Mouse (Mus musculus) liver, postnatal 0 days (tissue): ENCODE results near the gene Zfp865. TPM values are rescaled to one million over a fixed set of nuclear protein-coding genes. Genes with fewer than 3 reads are reported as not detected.
"Not testable (repeated sequence)": the region's sequence is repeated elsewhere in the genome, so short reads cannot be mapped to it uniquely, and the experiment has no call there.

Experiments used
- ATAC-seq: fragments of 200-750 bp; cut with Nextera tagmentation; 2 replicates; pipeline ENCODE4 v1.8.0; 2017; ENCODE audit warnings: mild to moderate bottlenecking, moderate library complexity
- DNase-seq: peaks from one replicate; pipeline ENCODE4 v3.0.0-alpha.2; 2016
- H3K27ac ChIP-seq: fragments of 300-500 bp; sonication (generic); 2 replicates; pipeline ENCODE4 v1.5.1; 2014; ENCODE audit warnings: antibody characterized with exemption, moderate library complexity, mild to moderate bottlenecking, low read depth
- H3K27me3 ChIP-seq: fragments of 300-500 bp; sonication (generic); 2 replicates; pipeline ENCODE4 v1.6.1; 2014; ENCODE audit warnings: low read length, control low read depth, mixed read lengths; ENCODE audit not compliant: insufficient read depth
- H3K36me3 ChIP-seq: fragments of 300-500 bp; sonication (generic); replicated peaks from 2 replicates; pipeline ENCODE4 v1.6.1; 2014; ENCODE audit warnings: mild to moderate bottlenecking, control low read depth, low read length, moderate library complexity, mixed read lengths; ENCODE audit not compliant: insufficient read depth
- H3K4me1 ChIP-seq: fragments of 300-500 bp; sonication (generic); 2 replicates; pipeline ENCODE4 v1.6.1; 2014; ENCODE audit warnings: antibody characterized with exemption, mild to moderate bottlenecking, control low read depth; ENCODE audit not compliant: insufficient read depth
- H3K4me2 ChIP-seq: fragments of 300-500 bp; sonication (generic); 2 replicates; pipeline ENCODE4 v1.6.1; 2014; ENCODE audit warnings: low read depth, mild to moderate bottlenecking, low read length, moderate library complexity, mixed read lengths
- H3K4me3 ChIP-seq: fragments of 300-500 bp; sonication (generic); 2 replicates; pipeline ENCODE4 v1.5.1; 2014; ENCODE audit warnings: low read depth, low read length
- H3K9ac ChIP-seq: fragments of 300-500 bp; sonication (generic); replicated peaks from 2 replicates; pipeline ENCODE4 v1.6.1; 2014; ENCODE audit warnings: mild to moderate bottlenecking, moderate library complexity
- H3K9me3 ChIP-seq: fragments of 300-500 bp; sonication (generic); 2 replicates; pipeline ENCODE4 v1.6.1; 2016; ENCODE audit warnings: mild to moderate bottlenecking, control low read depth, low read length, mixed read lengths
- CTCF ChIP-seq: sonication (generic); IDR thresholded peaks from 2 replicates; pipeline ENCODE4 v1.5.1; 2016; ENCODE audit warnings: antibody characterized with exemption, low read depth
- EP300 ChIP-seq: IDR thresholded peaks from 2 replicates; pipeline ENCODE4 v1.6.1; 2016; ENCODE audit warnings: antibody characterized with exemption, low read depth, mild to moderate bottlenecking
- WGBS: fragments of 180-500 bp; shearing (Covaris S2); extraction: QIAGEN DNeasy Blood & Tissue Kit; methylation state at CpG from one replicate; pipeline ENCODE4 v1.1.7; 2014; ENCODE audit not compliant: insufficient replicate concordance; 5-methylcytosine and 5-hydroxymethylcytosine counted together
- polyA plus RNA-seq: library from polyadenylated mRNA; unstranded; fragments of >200 nt; fragmentation: Nextera tagmentation; extraction: Ambion mirVana; gene quantifications from 2 replicates; pipeline ENCODE4 v1.2.1, GENCODE M21; 2015

The Zfp865 gene
- polyA plus RNA-seq, 1 experiment from 2014 or later = 1.3 TPM

DNA sequence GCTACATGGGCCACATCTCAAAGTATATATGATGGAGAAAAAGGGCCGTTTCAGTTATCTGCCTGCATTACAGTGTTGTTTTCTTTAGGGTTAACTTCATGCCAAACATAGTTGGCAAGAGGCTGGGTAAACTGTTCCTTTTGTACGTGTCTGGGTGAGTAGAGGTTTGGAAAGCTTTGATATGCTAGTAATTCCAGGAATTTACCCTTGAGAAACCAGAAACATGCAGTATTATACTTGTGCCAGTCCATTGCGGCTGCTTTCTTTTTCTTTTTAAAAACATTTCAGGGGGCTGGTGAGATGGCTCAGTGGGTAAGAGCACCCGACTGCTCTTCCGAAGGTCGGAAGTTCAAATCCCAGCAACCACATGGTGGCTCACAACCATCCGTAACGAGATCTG lies 23.2 kb upstream of the Zfp865 start:
- Histone ChIP-seq H3K27me3 (no peaks in the 10 kb centered on the region), H3K4me3 (no peak overlapping the region), H3K36me3 (no peaks in the 10 kb centered on the region), H3K9me3 (no peaks in the 10 kb centered on the region), H3K4me2 (peak overlapping the region; percentile 78; the same call in 1 of the 2 replicates), H3K27ac (no peak overlapping the region), H3K4me1 (peaks cover 14% of the 10 kb centered on the region; the same call in 1 of the 2 replicates), H3K9ac (no peak overlapping the region; the same call in 1 of the 2 replicates)
- TF ChIP-seq EP300 (no peak), CTCF (no peak)
- no peak for ATAC-seq
- WGBS = 67% methylated on average over 6 of the region's 8 CpGs
- no peak for DNase-seq

DNA sequence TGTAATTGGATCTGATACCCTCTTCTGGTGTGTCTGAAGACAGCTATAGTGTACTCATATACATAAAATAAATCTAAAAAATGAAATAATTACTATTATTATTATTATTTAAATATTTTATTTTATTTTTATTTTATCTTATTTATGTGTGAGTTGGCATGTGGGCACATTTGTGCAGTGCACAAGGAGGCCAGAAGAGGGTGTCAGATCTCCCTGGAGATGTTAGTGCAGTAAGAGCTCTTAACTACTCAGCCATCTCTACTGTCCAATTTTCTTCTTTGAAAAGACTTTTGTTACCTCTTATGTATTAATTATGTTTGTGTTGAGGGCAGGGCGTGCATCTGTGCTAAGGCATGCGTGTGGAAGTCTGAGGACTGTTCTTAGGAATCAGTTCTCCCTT lies 20.3 kb upstream of the Zfp865 start:
- H3K9ac ChIP-seq = no peak overlapping the region
- H3K27me3 ChIP-seq = no peaks in the 10 kb centered on the region
- no peak overlapping the region for H3K4me2 ChIP-seq
- no peak overlapping the region for H3K4me3 ChIP-seq
- no peaks in the 10 kb centered on the region for H3K36me3 ChIP-seq
- WGBS = 62% methylated on average over 2 of the region's 2 CpGs
- H3K27ac ChIP-seq = no peak overlapping the region
- TF ChIP-seq EP300 (no peak), CTCF (peak; percentile 49)
- peaks cover 14% of the 10 kb centered on the region; the same call in 1 of the 2 replicates for H3K4me1 ChIP-seq
- H3K9me3 ChIP-seq = no peaks in the 10 kb centered on the region
- ATAC-seq = no peak
- peak; percentile 28 for DNase-seq

DNA sequence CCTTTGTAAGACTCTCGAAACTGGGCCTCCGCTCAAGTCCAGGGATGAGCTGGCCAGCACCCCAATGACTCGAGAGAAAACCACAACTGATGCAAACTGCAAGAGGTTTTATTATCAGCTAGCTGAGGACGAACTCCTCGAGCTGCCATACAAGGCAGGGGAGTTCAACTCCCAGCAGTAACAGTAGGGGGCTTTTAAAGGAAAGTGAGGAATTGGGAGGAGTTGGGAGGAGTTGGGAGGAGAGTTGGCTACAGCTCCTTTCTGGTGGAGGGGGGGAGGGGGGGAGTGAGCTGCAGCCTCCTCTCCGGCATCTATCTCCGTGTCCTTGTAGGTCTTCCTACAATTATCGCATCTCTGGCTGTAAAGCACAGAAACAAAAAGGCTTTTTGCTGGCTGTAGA lies 17.3 kb upstream of the Zfp865 start:
- not testable (repeated sequence) for H3K4me3 ChIP-seq, H3K9me3 ChIP-seq, DNase-seq, H3K27me3 ChIP-seq, H3K27ac ChIP-seq, H3K4me1 ChIP-seq, H3K4me2 ChIP-seq, H3K9ac ChIP-seq, ATAC-seq
- H3K36me3 ChIP-seq = peaks cover 10% of the 10 kb centered on the region
- WGBS = 74% methylated on average over 8 of the region's 8 CpGs

DNA sequence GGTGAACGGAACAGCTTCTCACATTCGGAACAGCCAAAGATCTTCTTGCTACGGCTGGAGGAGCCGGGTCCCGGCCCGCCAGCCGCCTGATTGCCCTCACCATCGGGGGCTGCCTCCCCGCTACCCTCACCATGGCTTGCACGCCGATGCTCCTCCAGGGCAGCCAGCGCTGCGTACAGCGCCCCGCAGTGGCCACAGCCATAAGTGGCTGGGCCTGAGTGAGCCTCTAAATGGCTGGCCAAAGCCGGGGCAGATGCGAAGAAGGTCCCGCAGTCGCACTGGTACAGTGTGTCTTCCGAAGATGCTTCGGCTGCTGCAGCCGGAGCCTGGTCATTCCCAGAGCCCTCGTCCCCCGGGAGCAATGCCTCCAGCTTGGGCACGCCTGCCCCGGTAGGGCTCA lies 11.9 kb upstream of the Zfp865 start:
- WGBS = 93% methylated on average over 26 of the region's 26 CpGs
- TF ChIP-seq EP300 (no peak), CTCF (0 out of 2 replicates have a peak, but pooled peaks have one; percentile 9)
- H3K4me1 ChIP-seq = peaks cover 5% of the 10 kb centered on the region
- H3K27me3 ChIP-seq = no peaks in the 10 kb centered on the region
- no peak overlapping the region for H3K27ac ChIP-seq
- no peak overlapping the region for H3K9ac ChIP-seq
- ATAC-seq (no peak), DNase-seq (no peak)
- H3K4me2 ChIP-seq = no peak overlapping the region
- H3K36me3 ChIP-seq = peaks cover 58% of the 10 kb centered on the region
- no peaks in the 10 kb centered on the region for H3K9me3 ChIP-seq
- no peak overlapping the region for H3K4me3 ChIP-seq

DNA sequence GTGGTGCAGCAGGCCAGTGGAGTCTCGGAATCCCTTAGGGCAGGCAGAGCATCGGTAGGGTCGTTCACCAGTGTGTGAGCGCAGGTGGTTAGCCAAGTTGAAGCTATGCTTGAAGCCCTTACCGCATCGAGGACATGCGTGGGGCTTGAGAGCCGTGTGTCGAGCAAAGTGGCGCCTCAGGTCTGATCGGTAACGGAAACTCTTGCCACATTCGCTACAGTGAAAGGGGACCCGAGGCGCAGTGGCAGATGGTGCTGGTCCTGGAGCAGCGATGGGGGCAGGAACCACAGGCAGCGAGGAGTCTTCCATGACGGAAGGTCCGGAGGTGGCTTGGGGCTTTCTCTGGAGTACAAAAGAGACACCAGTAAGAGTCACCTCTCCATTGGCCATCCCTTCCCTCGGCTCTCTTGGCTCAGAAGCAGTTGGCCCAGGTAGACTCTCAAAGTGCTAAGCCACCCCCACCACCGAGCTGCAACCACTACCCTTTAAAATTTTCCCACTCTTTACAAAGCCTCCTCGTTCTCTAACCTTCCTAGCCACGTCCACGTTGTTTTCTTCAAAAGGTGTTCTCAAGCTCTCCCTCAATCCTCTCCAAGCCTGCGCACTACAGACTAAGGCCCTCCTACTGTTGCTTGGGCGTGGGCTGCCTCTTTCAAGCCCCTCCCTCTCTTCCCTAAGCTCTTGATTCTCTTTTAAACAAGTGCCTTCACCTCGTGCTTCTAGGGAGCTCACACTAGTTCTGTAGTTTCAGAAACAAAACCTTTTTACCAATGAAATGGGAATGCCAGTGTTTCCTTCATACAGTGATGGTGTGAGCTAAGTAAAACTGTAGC lies 7.3 kb upstream of the Zfp865 start:
- Histone ChIP-seq H3K4me2 (peak overlapping the region; percentile 94), H3K9me3 (no peaks in the 10 kb centered on the region), H3K4me3 (0 out of 2 replicates have a peak overlapping the region, but pooled peaks have one; percentile 76), H3K27ac (peak overlapping the region; percentile 57; the same call in 1 of the 2 replicates), H3K27me3 (no peaks in the 10 kb centered on the region), H3K4me1 (peaks cover 14% of the 10 kb centered on the region), H3K36me3 (peaks cover 51% of the 10 kb centered on the region), H3K9ac (no peak overlapping the region)
- DNase-seq (no peak), ATAC-seq (no peak)
- 83% methylated on average over 27 of the region's 27 CpGs for WGBS
- TF ChIP-seq EP300 (no peak), CTCF (no peak)

DNA sequence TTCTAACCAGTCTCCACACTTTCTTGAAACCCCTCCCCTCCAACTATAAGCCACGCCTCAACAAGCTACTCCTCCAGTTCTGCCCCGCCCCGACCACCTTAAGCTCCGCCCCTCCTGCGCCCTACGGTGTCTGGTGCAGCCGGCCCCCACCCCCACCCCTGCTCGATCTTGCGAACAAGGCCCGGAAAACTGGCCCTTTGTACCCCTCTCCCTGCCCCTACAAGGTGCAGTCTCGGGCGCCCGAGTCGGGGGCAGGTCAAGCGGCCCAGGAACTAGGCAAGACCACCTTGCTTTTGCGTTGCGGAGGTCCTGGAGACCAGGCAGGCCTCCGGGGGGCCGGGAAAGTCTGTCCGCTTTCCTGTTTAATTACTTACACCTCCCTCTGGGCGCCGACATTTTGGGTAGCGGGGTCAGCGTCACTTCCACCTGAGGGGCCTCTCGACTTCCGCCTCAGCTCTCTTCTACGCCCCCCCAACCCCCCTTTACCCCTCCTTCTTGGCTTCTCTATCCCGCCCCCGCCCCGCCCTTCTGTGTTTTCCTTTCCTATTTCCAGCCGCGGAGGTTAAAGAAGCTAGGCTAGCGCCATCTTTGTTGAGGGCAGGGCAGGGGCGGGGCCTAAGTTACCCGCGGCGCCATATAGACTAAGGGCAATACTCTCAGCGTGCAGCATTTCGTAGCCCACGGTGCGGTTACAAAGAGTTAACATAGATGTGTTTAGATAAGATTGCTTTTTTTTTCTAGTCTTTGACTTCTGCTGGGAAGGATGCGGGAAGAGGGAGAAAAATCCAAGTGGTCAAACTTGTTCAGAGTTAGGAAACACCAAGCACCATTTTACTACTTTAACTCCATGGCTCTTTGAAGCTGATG lies 5.7 kb upstream of the Zfp865 start, which contains the start of the genes Zfp524 and Fiz1:
Zfp524 (plus strand) TSS at position 165 of the 867 bp plus-strand sequence.
Fiz1 (minus strand) TSS at position 447 of the 867 bp plus-strand sequence.
- DNase-seq = peak; percentile 97
- peak within 1 kb of the TSS; percentile 94 for H3K4me2 ChIP-seq
- no peaks in the 10 kb centered on the region for H3K27me3 ChIP-seq
- under 1% methylated on average over 40 of the region's 42 CpGs for WGBS
- H3K9ac ChIP-seq = peak within 1 kb of the TSS; percentile 85
- peaks cover 14% of the 10 kb centered on the region for H3K4me1 ChIP-seq
- TF ChIP-seq EP300 = no peak; the same call in none of the 2 replicates
- no peak for TF ChIP-seq CTCF
- H3K36me3 ChIP-seq = peaks cover 35% of the 10 kb centered on the region
- H3K27ac ChIP-seq = peak within 1 kb of the TSS; percentile 98
- H3K9me3 ChIP-seq = no peaks in the 10 kb centered on the region
- peak; percentile 85 for ATAC-seq
- peak within 1 kb of the TSS; percentile 76 for H3K4me3 ChIP-seq
